Mouse (Mus musculus): ENCODE results near the gene Olfr1212. TPM values are rescaled to one million over a fixed set of nuclear protein-coding genes. Genes with fewer than 3 reads are reported as not detected.

Gene Olfr1212
- polyA plus RNA-seq (2016; fragmentation: Nextera tagmentation; extraction: Ambion mirVana) = not detected in 2 replicates

GRCm38 (mm10) chr2:88953669-88954068 lies at the start of gene Olfr1212:
TSS of gene Olfr1212 (plus strand) at chr2:88953969.
- no peak within 1 kb of the TSS for H3K4me3 ChIP-seq
- H3K9ac ChIP-seq = no peak within 1 kb of the TSS
- no peak for ATAC-seq (ENCODE audit: low FRiP score)
- no peaks in the 10 kb centered on the region for H3K36me3 ChIP-seq
- no peaks in the 10 kb centered on the region for H3K4me1 ChIP-seq
- no peaks in the 10 kb centered on the region for H3K27me3 ChIP-seq
- no peaks in the 10 kb centered on the region for H3K9me3 ChIP-seq (replicated peaks)
- no peak within 1 kb of the TSS for H3K4me2 ChIP-seq (replicated peaks)
- no peak within 1 kb of the TSS for H3K27ac ChIP-seq

GRCm38 (mm10) chr2:88915057-88915456 lies 38.7 kb upstream of the Olfr1212 start, which contains the start of gene Olfr1209:
TSS of gene Olfr1209 (minus strand) at chr2:88915157.
- 92% methylated on average over 3 of the region's 3 CpGs for WGBS
- H3K27me3 ChIP-seq = no peaks in the 10 kb centered on the region
- no peaks in the 10 kb centered on the region for H3K4me1 ChIP-seq
- H3K4me2 ChIP-seq (replicated peaks) = no peak within 1 kb of the TSS
- ATAC-seq (ENCODE audit: low FRiP score) = no peak
- no peaks in the 10 kb centered on the region for H3K36me3 ChIP-seq
- no peaks in the 10 kb centered on the region for H3K9me3 ChIP-seq (replicated peaks)
- no peak within 1 kb of the TSS for H3K4me3 ChIP-seq
- no peak within 1 kb of the TSS for H3K27ac ChIP-seq
- H3K9ac ChIP-seq = no peak within 1 kb of the TSS

GRCm38 (mm10) chr2:88938011-88938410 lies 15.8 kb upstream of the Olfr1212 start, which contains the start of gene Olfr1211:
TSS of gene Olfr1211 (minus strand) at chr2:88938111.
- WGBS = 91% methylated on average over 1 of the region's 1 CpGs
- no peak within 1 kb of the TSS for H3K9ac ChIP-seq
- H3K27me3 ChIP-seq = no peaks in the 10 kb centered on the region
- ATAC-seq (ENCODE audit: low FRiP score) = no peak
- no peak within 1 kb of the TSS for H3K27ac ChIP-seq
- no peak within 1 kb of the TSS for H3K4me3 ChIP-seq
- no peaks in the 10 kb centered on the region for H3K9me3 ChIP-seq (replicated peaks)
- no peaks in the 10 kb centered on the region for H3K4me1 ChIP-seq
- no peaks in the 10 kb centered on the region for H3K36me3 ChIP-seq
- H3K4me2 ChIP-seq (replicated peaks) = no peak within 1 kb of the TSS

- Histone ChIP-seq H3K4me1 (no peaks in the 10 kb centered on the region), H3K36me3 (no peaks in the 10 kb centered on the region), H3K4me3 (no peak within 1 kb of the TSS), H3K27me3 (no peaks in the 10 kb centered on the region), H3K4me2 (replicated peaks) (no peak within 1 kb of the TSS), H3K9ac (no peak within 1 kb of the TSS), H3K9me3 (replicated peaks) (no peaks in the 10 kb centered on the region), H3K27ac (no peak within 1 kb of the TSS)
- no peak for ATAC-seq (ENCODE audit: low FRiP score)
- 88% methylated on average over 1 of the region's 1 CpGs for WGBS
These were observed 26.4 kb downstream of the Olfr1212 start, which contains the start of gene Gm13762 for GRCm38 (mm10) chr2:88980181-88980580. TSS of gene Gm13762 (minus strand) at chr2:88980281.

GRCm38 (mm10) chr2:88992553-88992952 lies 38.8 kb downstream of the Olfr1212 start, which contains the start of gene Olfr1214:
TSS of gene Olfr1214 (minus strand) at chr2:88992653.
- H3K27me3 ChIP-seq = no peaks in the 10 kb centered on the region
- WGBS = 83% methylated on average over 1 of the region's 1 CpGs

GRCm38 (mm10) chr2:89006873-89007272 lies 53.1 kb downstream of the Olfr1212 start, which contains the start of gene Olfr1215:
TSS of gene Olfr1215 (minus strand) at chr2:89006973.
- Histone ChIP-seq H3K4me2 (replicated peaks) (no peak within 1 kb of the TSS), H3K27me3 (no peaks in the 10 kb centered on the region), H3K36me3 (no peaks in the 10 kb centered on the region), H3K4me3 (no peak within 1 kb of the TSS), H3K27ac (no peak within 1 kb of the TSS), H3K9me3 (replicated peaks) (no peaks in the 10 kb centered on the region), H3K9ac (no peak within 1 kb of the TSS), H3K4me1 (no peaks in the 10 kb centered on the region)
- ATAC-seq (ENCODE audit: low FRiP score) = no peak
- 75% methylated on average over 2 of the region's 2 CpGs for WGBS

More at GRCm38 (mm10) chr2:88992553-88992952, 38.8 kb downstream of the Olfr1212 start, which contains the start of gene Olfr1214:
- Histone ChIP-seq H3K9me3 (replicated peaks) (no peaks in the 10 kb centered on the region), H3K27ac (no peak within 1 kb of the TSS), H3K4me1 (no peaks in the 10 kb centered on the region), H3K4me2 (replicated peaks) (no peak within 1 kb of the TSS), H3K4me3 (no peak within 1 kb of the TSS), H3K9ac (no peak within 1 kb of the TSS), H3K36me3 (no peaks in the 10 kb centered on the region)
- ATAC-seq (ENCODE audit: low FRiP score) = no peak

Other genes with a start within 250 kb of the Olfr1212 start
- gene Olfr1196, start 249.4 kb upstream of the Olfr1212 start, polyA plus RNA-seq (2016; fragmentation: Nextera tagmentation; extraction: Ambion mirVana) = not detected in 2 replicates
- gene Olfr1197, start 221.6 kb upstream of the Olfr1212 start, polyA plus RNA-seq (2016; fragmentation: Nextera tagmentation; extraction: Ambion mirVana) = not detected in 2 replicates
- gene Olfr1198, start 202.6 kb upstream of the Olfr1212 start, polyA plus RNA-seq (2016; fragmentation: Nextera tagmentation; extraction: Ambion mirVana) = not detected in 2 replicates
- gene Olfr1199, start 193.5 kb upstream of the Olfr1212 start, polyA plus RNA-seq (2016; fragmentation: Nextera tagmentation; extraction: Ambion mirVana) = not detected in 2 replicates
- not detected in 2 replicates for gene Olfr1200, start 183.5 kb upstream of the Olfr1212 start, polyA plus RNA-seq (2016; fragmentation: Nextera tagmentation; extraction: Ambion mirVana)
- not detected in 2 replicates for gene Olfr1201, start 160.9 kb upstream of the Olfr1212 start, polyA plus RNA-seq (2016; fragmentation: Nextera tagmentation; extraction: Ambion mirVana)
- not detected in 2 replicates for gene Olfr1202, start 139.5 kb upstream of the Olfr1212 start, polyA plus RNA-seq (2016; fragmentation: Nextera tagmentation; extraction: Ambion mirVana)
- gene Olfr1205, start 124.2 kb upstream of the Olfr1212 start, polyA plus RNA-seq (2016; fragmentation: Nextera tagmentation; extraction: Ambion mirVana) = not detected in 2 replicates
- not detected in 2 replicates for gene Olfr1204, start 104.7 kb upstream of the Olfr1212 start, polyA plus RNA-seq (2016; fragmentation: Nextera tagmentation; extraction: Ambion mirVana)
- gene Olfr1206, start 90.7 kb upstream of the Olfr1212 start, polyA plus RNA-seq (2016; fragmentation: Nextera tagmentation; extraction: Ambion mirVana) = not detected in 2 replicates
- not detected in 2 replicates for gene Olfr1208, start 51.7 kb upstream of the Olfr1212 start, polyA plus RNA-seq (2016; fragmentation: Nextera tagmentation; extraction: Ambion mirVana)
- gene Olfr1209, start 38.8 kb upstream of the Olfr1212 start, polyA plus RNA-seq (2016; fragmentation: Nextera tagmentation; extraction: Ambion mirVana) = not detected in 2 replicates
- not detected in 2 replicates for gene Olfr1211, start 15.9 kb upstream of the Olfr1212 start, polyA plus RNA-seq (2016; fragmentation: Nextera tagmentation; extraction: Ambion mirVana)
- gene Gm13762, start 26.3 kb downstream of the Olfr1212 start, polyA plus RNA-seq (2016; fragmentation: Nextera tagmentation; extraction: Ambion mirVana) = not detected in 2 replicates
- not detected in 2 replicates for gene Olfr1214, start 38.7 kb downstream of the Olfr1212 start, polyA plus RNA-seq (2016; fragmentation: Nextera tagmentation; extraction: Ambion mirVana)
- not detected in 2 replicates for gene Olfr1215, start 53.0 kb downstream of the Olfr1212 start, polyA plus RNA-seq (2016; fragmentation: Nextera tagmentation; extraction: Ambion mirVana)
- not detected in 2 replicates for gene Olfr1216, start 64.4 kb downstream of the Olfr1212 start, polyA plus RNA-seq (2016; fragmentation: Nextera tagmentation; extraction: Ambion mirVana)
- not detected in 2 replicates for gene Olfr1217, start 78.1 kb downstream of the Olfr1212 start, polyA plus RNA-seq (2016; fragmentation: Nextera tagmentation; extraction: Ambion mirVana)
- not detected in 2 replicates for gene Olfr1218, start 107.2 kb downstream of the Olfr1212 start, polyA plus RNA-seq (2016; fragmentation: Nextera tagmentation; extraction: Ambion mirVana)
- gene Olfr1219, start 129.5 kb downstream of the Olfr1212 start, polyA plus RNA-seq (2016; fragmentation: Nextera tagmentation; extraction: Ambion mirVana) = not detected in 2 replicates
- not detected in 2 replicates for gene Olfr1220, start 152.9 kb downstream of the Olfr1212 start, polyA plus RNA-seq (2016; fragmentation: Nextera tagmentation; extraction: Ambion mirVana)
- gene Olfr1221, start 163.3 kb downstream of the Olfr1212 start, polyA plus RNA-seq (2016; fragmentation: Nextera tagmentation; extraction: Ambion mirVana) = not detected in 2 replicates
- not detected in 2 replicates for gene Olfr1222, start 179.1 kb downstream of the Olfr1212 start, polyA plus RNA-seq (2016; fragmentation: Nextera tagmentation; extraction: Ambion mirVana)
- not detected in 2 replicates for gene Olfr1223, start 197.6 kb downstream of the Olfr1212 start, polyA plus RNA-seq (2016; fragmentation: Nextera tagmentation; extraction: Ambion mirVana)
- gene Olfr1224-ps1, start 210.1 kb downstream of the Olfr1212 start, polyA plus RNA-seq (2016; fragmentation: Nextera tagmentation; extraction: Ambion mirVana) = not detected in 2 replicates
- not detected in 2 replicates for gene Olfr1225, start 220.7 kb downstream of the Olfr1212 start, polyA plus RNA-seq (2016; fragmentation: Nextera tagmentation; extraction: Ambion mirVana)
- not detected in 2 replicates for gene Olfr1226, start 246.1 kb downstream of the Olfr1212 start, polyA plus RNA-seq (2016; fragmentation: Nextera tagmentation; extraction: Ambion mirVana)

Data from hindbrain, embryonic 12.5 days (tissue).